Mouse (Mus musculus) lung, postnatal 25 days (tissue): ENCODE results near the gene Akr1c19.
"Not testable (repeated sequence)": the region's sequence is repeated elsewhere in the genome, so short reads cannot be mapped to it uniquely, and the experiment has no call there.

Experiments
- DNase-seq: peaks from one replicate; pipeline ENCODE4 v3.0.0; 2022; ENCODE audit warnings: low spot score

Gene Akr1c19

GRCm38 (mm10) chr13:4228441-4228840 is at the start of gene Akr1c19:
TSS of gene Akr1c19 (plus strand) at chr13:4228700.
- peak; percentile 58 for DNase-seq

GRCm38 (mm10) chr13:4181321-4181720 is 47.2 kb upstream of the Akr1c19 start:
- DNase-seq = not testable (repeated sequence)

- no peak for DNase-seq
Observed at GRCm38 (mm10) chr13:4183116-4183515, 45.4 kb upstream of the Akr1c19 start.

GRCm38 (mm10) chr13:4186641-4187411 is 41.7 kb upstream of the Akr1c19 start:
- not testable (repeated sequence) for DNase-seq

GRCm38 (mm10) chr13:4188174-4188573 is 40.3 kb upstream of the Akr1c19 start:
- DNase-seq = peak; percentile 25

GRCm38 (mm10) chr13:4190904-4191303 is 37.6 kb upstream of the Akr1c19 start, which contains the start of gene Akr1c13:
TSS of gene Akr1c13 (plus strand) at chr13:4191150.
- DNase-seq = peak; percentile 52

- DNase-seq = no peak
Observed at GRCm38 (mm10) chr13:4192511-4192910, 36.0 kb upstream of the Akr1c19 start.

GRCm38 (mm10) chr13:4206147-4206903 is 22.2 kb upstream of the Akr1c19 start:
- no peak for DNase-seq

GRCm38 (mm10) chr13:4211560-4212299 is 16.8 kb upstream of the Akr1c19 start:
- no peak for DNase-seq

- no peak for DNase-seq
Observed at GRCm38 (mm10) chr13:4212309-4212708, 16.2 kb upstream of the Akr1c19 start.

- not testable (repeated sequence) for DNase-seq
Observed at GRCm38 (mm10) chr13:4215496-4215895, 13.0 kb upstream of the Akr1c19 start.

GRCm38 (mm10) chr13:4230841-4231623 is 2.5 kb downstream of the Akr1c19 start:
- no peak for DNase-seq

- peak; percentile 5 for DNase-seq
Observed at GRCm38 (mm10) chr13:4233135-4233534, 4.6 kb downstream of the Akr1c19 start.

GRCm38 (mm10) chr13:4233536-4234172 is 5.2 kb downstream of the Akr1c19 start:
- DNase-seq = peak; percentile 59

- DNase-seq = peak; percentile 14
Observed at GRCm38 (mm10) chr13:4244861-4245559, 16.5 kb downstream of the Akr1c19 start.

GRCm38 (mm10) chr13:4249347-4249746 is 20.8 kb downstream of the Akr1c19 start:
- no peak for DNase-seq

- DNase-seq = not testable (repeated sequence)
Observed at GRCm38 (mm10) chr13:4256894-4257293, 28.4 kb downstream of the Akr1c19 start.

GRCm38 (mm10) chr13:4257349-4257748 is 28.8 kb downstream of the Akr1c19 start:
- no peak for DNase-seq

GRCm38 (mm10) chr13:4264612-4265011 is 36.1 kb downstream of the Akr1c19 start:
- no peak for DNase-seq

GRCm38 (mm10) chr13:4265047-4265446 is 36.5 kb downstream of the Akr1c19 start:
- no peak for DNase-seq
